Mouse (Mus musculus): ENCODE results near the gene Inhbc.

DNA sequence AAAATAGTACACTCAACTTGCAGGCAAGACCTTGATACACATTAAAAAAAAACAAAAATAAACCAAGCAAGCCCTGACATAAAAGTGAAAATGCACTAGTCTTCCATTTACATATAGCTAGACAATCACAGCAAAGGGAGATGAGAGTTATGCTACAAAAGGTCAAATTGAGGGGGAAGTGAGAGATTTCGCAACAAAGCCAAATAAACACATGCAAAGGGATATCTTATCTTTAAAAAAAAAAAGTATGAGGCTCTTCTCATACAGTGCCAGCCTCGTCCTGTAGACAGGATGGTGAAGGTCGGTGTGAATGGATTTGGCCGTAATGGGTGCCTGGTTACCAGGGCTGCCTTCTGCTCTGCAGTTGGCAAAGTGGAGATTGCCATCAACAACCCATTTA is 57.4 kb downstream of the Inhbc start:
- no peak for TF ChIP-seq CTCF (conservative IDR thresholded peaks at IDR 0.05 in 1 of 2, IDR thresholded peaks at IDR 0.05 in 1 of 2; ENCODE audit: low read depth in 2 of 2, low read length in 2 of 2)
- no peak for TF ChIP-seq HCFC1 (IDR thresholded peaks at IDR 0.05; ENCODE audit: low read depth, low read length)
- TF ChIP-seq E2F4 (IDR thresholded peaks at IDR 0.05; ENCODE audit: insufficient replicate concordance, low read depth, low read length): no peak
